Mouse (Mus musculus) CH12.LX (cell line): ENCODE measurements at regions not wholly inside any gene's neighbourhood (a gene's known extent, or its start where the extent isn't known, plus 50 kb on each side); places are given as distances from the start of the nearest gene placed in this dataset.

Experiments used
- BHLHE40 ChIP-seq: IDR thresholded peaks from 2 replicates; pipeline ENCODE4 v1.6.1; 2011; ENCODE audit warnings: mild to moderate bottlenecking, low read depth, low read length, improper control_type of control experiment
- CHD2 ChIP-seq: IDR thresholded peaks from 2 replicates; pipeline ENCODE4 v1.6.1; 2011; ENCODE audit warnings: low read length, improper control_type of control experiment
- CTCF ChIP-seq, 2 experiments: IDR thresholded peaks in 1 of 2; conservative IDR thresholded peaks in 1 of 2; 2 replicates each; pipeline ENCODE4 v1.5.1; 2011 to 2012; ENCODE audit warnings: low read depth in 2 of 2, low read length in 2 of 2, improper control_type of control experiment in 1 of 2, inconsistent platforms in 1 of 2, mild to moderate bottlenecking in 1 of 2, moderate library complexity in 1 of 2
- E2F4 ChIP-seq: IDR thresholded peaks from 2 replicates; pipeline ENCODE4 v1.6.1; 2011; ENCODE audit warnings: low read depth, low read length, improper control_type of control experiment; ENCODE audit not compliant: insufficient replicate concordance
- IRF4 ChIP-seq: IDR thresholded peaks from 2 replicates; pipeline ENCODE4 v1.6.1; 2014; ENCODE audit warnings: low read depth, mild to moderate bottlenecking, inconsistent platforms, low read length, improper control_type of control experiment
- MAZ ChIP-seq: IDR thresholded peaks from 2 replicates; pipeline ENCODE4 v1.6.1; 2012; ENCODE audit warnings: low read depth, mild to moderate bottlenecking, inconsistent platforms, low read length, improper control_type of control experiment, moderate library complexity
- NELFE ChIP-seq: IDR thresholded peaks from 2 replicates; pipeline ENCODE4 v1.6.1; 2011; ENCODE audit warnings: low read depth, low read length, improper control_type of control experiment
- NRF1 ChIP-seq: IDR thresholded peaks from 2 replicates; pipeline ENCODE4 v1.6.1; 2014; ENCODE audit warnings: low read depth, mild to moderate bottlenecking, inconsistent platforms, low read length, improper control_type of control experiment, moderate library complexity
- RAD21 ChIP-seq: IDR thresholded peaks from 2 replicates; pipeline ENCODE4 v1.6.1; 2011; ENCODE audit warnings: low read depth, mild to moderate bottlenecking, low read length, improper control_type of control experiment, moderate library complexity
- SIN3A ChIP-seq: IDR thresholded peaks from 2 replicates; pipeline ENCODE4 v1.6.1; 2012; ENCODE audit warnings: low read length, improper control_type of control experiment, inconsistent platforms
- TBP ChIP-seq: conservative IDR thresholded peaks from 2 replicates; pipeline ENCODE4 v1.6.1; 2011; ENCODE audit warnings: low read depth, low read length, improper control_type of control experiment
- USF2 ChIP-seq: conservative IDR thresholded peaks from 2 replicates; pipeline ENCODE4 v1.6.1; 2011; ENCODE audit warnings: low read depth, low read length, improper control_type of control experiment
- ZC3H11A ChIP-seq: IDR thresholded peaks from 2 replicates; pipeline ENCODE4 v1.6.1; 2012; ENCODE audit warnings: low read depth, mild to moderate bottlenecking, inconsistent platforms, low read length, improper control_type of control experiment
- ZNF384 ChIP-seq: IDR thresholded peaks from 2 replicates; pipeline ENCODE4 v1.6.1; 2012; ENCODE audit warnings: low read depth, low read length, improper control_type of control experiment, inconsistent platforms

GRCm38 (mm10) chr3:152005366-152006025 is 160.5 kb downstream of the Gipc2 start:
- no peak for TF ChIP-seq E2F4
- no peak for TF ChIP-seq CTCF (conservative IDR thresholded peaks at IDR 0.05 in 1 of 2, IDR thresholded peaks at IDR 0.05 in 1 of 2; ENCODE audit: low read depth in 2 of 2, low read length in 2 of 2)
- TF ChIP-seq USF2: no peak
- TF ChIP-seq CHD2: no peak
- TF ChIP-seq IRF4: no peak
- TF ChIP-seq NRF1: no peak
- no peak for TF ChIP-seq NELFE
- no peak for TF ChIP-seq RAD21
- TF ChIP-seq ZNF384: no peak
- no peak for TF ChIP-seq SIN3A
- no peak for TF ChIP-seq ZC3H11A
- TF ChIP-seq MAZ: no peak
- TF ChIP-seq BHLHE40: no peak
- no peak for TF ChIP-seq TBP
